Mouse (Mus musculus): ENCODE data around the gene Gm4969. TPM values are rescaled to one million over a fixed set of nuclear protein-coding genes. Genes with fewer than 3 reads are reported as not detected.

Gene Gm4969
- polyA plus RNA-seq, 1 experiment = not detected

- H3K4me3 ChIP-seq (ENCODE audit: insufficient read depth, low read depth, low read length) = no peak overlapping the region
- H3K27ac ChIP-seq (replicated peaks; ENCODE audit: low read depth, low read length) = no peak overlapping the region
- 0 out of 2 replicates have a peak, but pooled peaks cover 3% of the 10 kb centered on the region for H3K4me1 ChIP-seq (ENCODE audit: control insufficient read depth, insufficient read depth, insufficient read length, low read length)
These were observed 65.6 kb downstream of the Gm4969 start for GRCm38 (mm10) chr7:19052345-19053135.

- H3K4me1 ChIP-seq (ENCODE audit: control insufficient read depth, insufficient read depth, insufficient read length, low read length) = 0 out of 2 replicates have a peak, but pooled peaks cover 3% of the 10 kb centered on the region
- no peak overlapping the region for H3K27ac ChIP-seq (replicated peaks; ENCODE audit: low read depth, low read length)
- H3K4me3 ChIP-seq (ENCODE audit: insufficient read depth, low read depth, low read length) = no peak overlapping the region
These were observed 67.0 kb downstream of the Gm4969 start for GRCm38 (mm10) chr7:19051161-19051560.

- Histone ChIP-seq H3K4me1 (ENCODE audit: control insufficient read depth, insufficient read depth, insufficient read length, low read length) (0 out of 2 replicates have a peak, but pooled peaks cover 3% of the 10 kb centered on the region), H3K4me3 (ENCODE audit: insufficient read depth, low read depth, low read length) (no peak overlapping the region), H3K27ac (replicated peaks; ENCODE audit: low read depth, low read length) (no peak overlapping the region)
These were observed 68.0 kb downstream of the Gm4969 start for GRCm38 (mm10) chr7:19050172-19050571.

GRCm38 (mm10) chr7:19049252-19049651 is 68.9 kb downstream of the Gm4969 start:
- Histone ChIP-seq H3K27ac (replicated peaks; ENCODE audit: low read depth, low read length) (no peak overlapping the region), H3K4me1 (ENCODE audit: control insufficient read depth, insufficient read depth, insufficient read length, low read length) (0 out of 2 replicates have a peak, but pooled peaks cover 3% of the 10 kb centered on the region), H3K4me3 (ENCODE audit: insufficient read depth, low read depth, low read length) (no peak overlapping the region)

Other genes with a start within 250 kb of the Gm4969 start
- 2.0 and 2.8 TPM in 2 replicates for gene Pglyrp1, start 247.0 kb downstream of the Gm4969 start, polyA plus RNA-seq (2012; ENCODE audit: insufficient read depth, insufficient read length, missing spikeins)
- gene Ccdc61, start 208.0 kb downstream of the Gm4969 start, polyA plus RNA-seq (2012; ENCODE audit: insufficient read depth, insufficient read length, missing spikeins) = 4.4 and 6.3 TPM in 2 replicates
- 1.1 and 1.6 TPM in 2 replicates for gene Nova2, start 192.5 kb downstream of the Gm4969 start, polyA plus RNA-seq (2012; ENCODE audit: insufficient read depth, insufficient read length, missing spikeins)
- gene Nanos2, start 131.0 kb downstream of the Gm4969 start, polyA plus RNA-seq (2012; ENCODE audit: insufficient read depth, insufficient read length, missing spikeins) = not detected in 2 replicates
- 2.7 and 6.0 TPM in 2 replicates for gene Mypop, start 127.1 kb downstream of the Gm4969 start, polyA plus RNA-seq (2012; ENCODE audit: insufficient read depth, insufficient read length, missing spikeins)
- 7.9 and 11.4 TPM in 2 replicates for gene Irf2bp1, start 114.3 kb downstream of the Gm4969 start, polyA plus RNA-seq (2012; ENCODE audit: insufficient read depth, insufficient read length, missing spikeins)
- gene Foxa3, start 94.8 kb downstream of the Gm4969 start, polyA plus RNA-seq (2012; ENCODE audit: insufficient read depth, insufficient read length, missing spikeins) = not detected in 2 replicates
- 28.1 and 42.9 TPM in 2 replicates for gene Sympk, start 94.0 kb downstream of the Gm4969 start, polyA plus RNA-seq (2012; ENCODE audit: insufficient read depth, insufficient read length, missing spikeins)
- gene Rsph6a, start 63.7 kb downstream of the Gm4969 start, polyA plus RNA-seq (2012; ENCODE audit: insufficient read depth, insufficient read length, missing spikeins) = not detected in 2 replicates
- 9.6 and 12.0 TPM in 2 replicates for gene Dmwd, start 42.1 kb downstream of the Gm4969 start, polyA plus RNA-seq (2012; ENCODE audit: insufficient read depth, insufficient read length, missing spikeins)
- gene Dmpk, start 34.5 kb downstream of the Gm4969 start, polyA plus RNA-seq (2012; ENCODE audit: insufficient read depth, insufficient read length, missing spikeins) = 50.7 and 72.5 TPM in 2 replicates
- 6.2 and 7.1 TPM in 2 replicates for gene Six5, start 23.8 kb downstream of the Gm4969 start, polyA plus RNA-seq (2012; ENCODE audit: insufficient read depth, insufficient read length, missing spikeins)
- gene Fbxo46, start 1.5 kb upstream of the Gm4969 start, polyA plus RNA-seq (2012; ENCODE audit: insufficient read depth, insufficient read length, missing spikeins) = 1.7 and 3.3 TPM in 2 replicates
- gene Qpctl, start 30.9 kb upstream of the Gm4969 start, polyA plus RNA-seq (2012; ENCODE audit: insufficient read depth, insufficient read length, missing spikeins) = 7.5 and 9.1 TPM in 2 replicates
- gene Snrpd2, start 31.4 kb upstream of the Gm4969 start, polyA plus RNA-seq (2012; ENCODE audit: insufficient read depth, insufficient read length, missing spikeins) = 30.3 and 42.2 TPM in 2 replicates
- 0.44 TPM in 1 of 2 replicates, not detected in the other for gene Gipr, start 47.8 kb upstream of the Gm4969 start, polyA plus RNA-seq (2012; ENCODE audit: insufficient read depth, insufficient read length, missing spikeins)
- 7.7 and 9.2 TPM in 2 replicates for gene Eml2, start 58.1 kb upstream of the Gm4969 start, polyA plus RNA-seq (2012; ENCODE audit: insufficient read depth, insufficient read length, missing spikeins)
- gene Gpr4, start 94.2 kb upstream of the Gm4969 start, polyA plus RNA-seq (2012; ENCODE audit: insufficient read depth, insufficient read length, missing spikeins) = 3.8 and 4.7 TPM in 2 replicates
- gene Opa3, start 110.0 kb upstream of the Gm4969 start, polyA plus RNA-seq (2012; ENCODE audit: insufficient read depth, insufficient read length, missing spikeins) = 28.9 and 29.2 TPM in 2 replicates
- 13.4 and 19.2 TPM in 2 replicates for gene Vasp, start 153.4 kb upstream of the Gm4969 start, polyA plus RNA-seq (2012; ENCODE audit: insufficient read depth, insufficient read length, missing spikeins)
- not detected in 2 replicates for gene Ppm1n, start 161.7 kb upstream of the Gm4969 start, polyA plus RNA-seq (2012; ENCODE audit: insufficient read depth, insufficient read length, missing spikeins)
- 14.9 and 16.6 TPM in 2 replicates for gene Rtn2, start 164.3 kb upstream of the Gm4969 start, polyA plus RNA-seq (2012; ENCODE audit: insufficient read depth, insufficient read length, missing spikeins)
- 2.7 and 48.0 TPM in 2 replicates for gene Fosb, start 191.7 kb upstream of the Gm4969 start, polyA plus RNA-seq (2012; ENCODE audit: insufficient read depth, insufficient read length, missing spikeins)
- 32.6 and 38.4 TPM in 2 replicates for gene Ercc1, start 226.4 kb upstream of the Gm4969 start, polyA plus RNA-seq (2012; ENCODE audit: insufficient read depth, insufficient read length, missing spikeins)
- 3.3 and 5.5 TPM in 2 replicates for gene Cd3eap, start 241.1 kb upstream of the Gm4969 start, polyA plus RNA-seq (2012; ENCODE audit: insufficient read depth, insufficient read length, missing spikeins)
- gene Ppp1r13l, start 241.4 kb upstream of the Gm4969 start, polyA plus RNA-seq (2012; ENCODE audit: insufficient read depth, insufficient read length, missing spikeins) = 1.7 and 4.1 TPM in 2 replicates

Measured in brown adipose tissue, adult 24 weeks (tissue).